17 mouse cellular contexts compared by ENCODE assay signal in genomic region chr7:35651583-35652270, GRCm38 (mm10). TPM values are rescaled to one million over a fixed set of nuclear protein-coding genes. Genes with fewer than 3 reads are reported as not detected.
DNase-seq lines count a peak whose midpoint lies in the region; ATAC-seq and TF ChIP-seq lines count a peak whose summit lies in the region.
"Had no signal": no experiment of that assay in that cellular context is flagged by ENCODE, and none has a peak within 500 bp of the region (broad histone marks: within the 10 kb centered on the region; RNA-seq: fewer than 3 reads in every experiment).

No protein-coding gene starts in this region.

- no peak for ATAC-seq in liver, postnatal 0 days
- no peak for ATAC-seq in forebrain, embryonic 15.5 days (replicated peaks)
- ATAC-seq: forebrain, embryonic 13.5 days; intestine, embryonic 16.5 days had no signal

- no peak overlapping the region for H3K9ac ChIP-seq in ES-Bruce4 (ENCODE audit: low read depth, poor library complexity, severe bottlenecking)
- no peak overlapping the region for H3K9ac ChIP-seq in liver, postnatal 0 days (replicated peaks)
- no peak overlapping the region for H3K9ac ChIP-seq in forebrain, embryonic 15.5 days (replicated peaks)
- H3K9ac ChIP-seq: forebrain, embryonic 13.5 days; heart, embryonic 12.5 days; liver, embryonic 13.5 days; neural tube, embryonic 15.5 days had no signal

- no peaks in the 10 kb centered on the region for H3K4me1 ChIP-seq in ES-Bruce4 (ENCODE audit: control insufficient read depth, insufficient read depth, low read length)
- H3K4me1 ChIP-seq in liver, postnatal 0 days (ENCODE audit: insufficient read depth) = 0 out of 2 replicates have a peak, but pooled peaks cover under 1% of the 10 kb centered on the region
- peaks cover 4% of the 10 kb centered on the region for H3K4me1 ChIP-seq in forebrain, embryonic 15.5 days

- no peak for TF ChIP-seq POLR2A in ES-Bruce4 (IDR thresholded peaks at IDR 0.05; ENCODE audit: insufficient read depth, low read length)

- no peak overlapping the region for H3K4me2 ChIP-seq in liver, postnatal 0 days (ENCODE audit: low read depth, low read length)
- H3K4me2 ChIP-seq in forebrain, embryonic 15.5 days (replicated peaks) = no peak overlapping the region
- H3K4me2 ChIP-seq: forebrain, embryonic 13.5 days; heart, embryonic 12.5 days; liver, embryonic 13.5 days; neural tube, embryonic 15.5 days had no signal

- no peaks in the 10 kb centered on the region for H3K36me3 ChIP-seq in ES-Bruce4 (ENCODE audit: control insufficient read depth, insufficient read depth, low read length, poor library complexity, severe bottlenecking)
- no peaks in the 10 kb centered on the region for H3K36me3 ChIP-seq in liver, postnatal 0 days (replicated peaks; ENCODE audit: insufficient read depth, low read length)
- H3K36me3 ChIP-seq in forebrain, embryonic 15.5 days = no peaks in the 10 kb centered on the region
- H3K36me3 ChIP-seq: heart, embryonic 12.5 days; liver, embryonic 13.5 days; neural tube, embryonic 15.5 days had no signal

- no peaks in the 10 kb centered on the region for H3K27me3 ChIP-seq in ES-Bruce4 (ENCODE audit: control insufficient read depth, insufficient read depth, low read length, poor library complexity, severe bottlenecking)
- no peaks in the 10 kb centered on the region for H3K27me3 ChIP-seq in liver, postnatal 0 days (ENCODE audit: insufficient read depth, low read length)
- no peaks in the 10 kb centered on the region for H3K27me3 ChIP-seq in forebrain, embryonic 15.5 days
- H3K27me3 ChIP-seq: forebrain, embryonic 13.5 days; heart, embryonic 12.5 days; liver, embryonic 13.5 days; neural tube, embryonic 15.5 days had no signal

- no peak overlapping the region for H3K27ac ChIP-seq in left cerebral cortex, adult 2 months
- no peak overlapping the region for H3K27ac ChIP-seq in ES-Bruce4 (ENCODE audit: insufficient read depth, low read length)
- H3K27ac ChIP-seq in liver, postnatal 0 days (ENCODE audit: low read depth) = no peak overlapping the region
- no peak overlapping the region for H3K27ac ChIP-seq in forebrain, embryonic 15.5 days (replicated peaks)
- H3K27ac ChIP-seq: forebrain, embryonic 13.5 days; liver, embryonic 13.5 days; macrophage; neural tube, embryonic 15.5 days had no signal

- no peak for TF ChIP-seq EP300 in ES-Bruce4 (IDR thresholded peaks at IDR 0.05; ENCODE audit: insufficient read depth, low read depth, low read length)
- no peak for TF ChIP-seq EP300 in liver, postnatal 0 days (IDR thresholded peaks at IDR 0.05; ENCODE audit: low read depth)

- intact Hi-C loops in left cerebral cortex, adult 2 months (cut with DNase I) = loop anchor here (2.0 to 5.0 kb wide), 3 partner anchors 101 to 1705 kb away; partner anchors contain the start of gene Dpy19l3
- intact Hi-C loops in left cerebral cortex, postnatal 10 days (cut with DNase I) = loop anchor here (5.0 kb wide), 1 partner anchor 1706 kb away; no protein-coding TSS in a partner anchor

- DNase-seq in left cerebral cortex, adult 2 months (ENCODE audit: extremely low spot score in 1 of 2, low spot score in 2 of 2) = no peak
- DNase-seq in left cerebral cortex, postnatal 10 days (ENCODE audit: extremely low spot score in 1 of 2, low spot score in 2 of 2) = no peak
- peak; percentile 22 for DNase-seq in A20 (ENCODE audit: low read depth, low spot score)
- no peak for DNase-seq in liver, postnatal 0 days
- DNase-seq in layer of hippocampus, adult 18-20 months (ENCODE audit: low spot score in 2 of 2) = no peak
- DNase-seq: cerebellum, adult 2 months; kidney, postnatal 25 days; liver, embryonic 13.5 days; retina, postnatal 1 day; spleen, adult 18-20 months had no signal

- 75% methylated on average over 10 of the region's 10 CpGs for WGBS in liver, postnatal 0 days (ENCODE audit: insufficient replicate concordance)
- WGBS in forebrain, embryonic 15.5 days = 83% methylated on average over 10 of the region's 10 CpGs

- H3K9me3 ChIP-seq in ES-Bruce4 (replicated peaks; ENCODE audit: control insufficient read depth, insufficient read depth, low read length, poor library complexity, severe bottlenecking) = no peaks in the 10 kb centered on the region
- no peaks in the 10 kb centered on the region for H3K9me3 ChIP-seq in liver, postnatal 0 days (ENCODE audit: low read length)
- H3K9me3 ChIP-seq in forebrain, embryonic 15.5 days = no peaks in the 10 kb centered on the region
- H3K9me3 ChIP-seq: forebrain, embryonic 13.5 days; heart, embryonic 12.5 days; liver, embryonic 13.5 days; neural tube, embryonic 15.5 days had no signal

- peak; percentile 51 for TF ChIP-seq CTCF in left cerebral cortex, adult 2 months (IDR thresholded peaks at IDR 0.05)
- TF ChIP-seq CTCF in ES-Bruce4 (IDR thresholded peaks at IDR 0.05; ENCODE audit: low read depth, low read length) = peak; percentile 38
- TF ChIP-seq CTCF in liver, postnatal 0 days (IDR thresholded peaks at IDR 0.05; ENCODE audit: low read depth) = peak; percentile 45

- no peak overlapping the region for H3K4me3 ChIP-seq in left cerebral cortex, adult 2 months
- H3K4me3 ChIP-seq in ES-Bruce4 (ENCODE audit: low read depth, low read length) = no peak overlapping the region
- no peak overlapping the region for H3K4me3 ChIP-seq in liver, postnatal 0 days (ENCODE audit: low read depth, low read length)
- no peak overlapping the region for H3K4me3 ChIP-seq in forebrain, embryonic 15.5 days
- H3K4me3 ChIP-seq: forebrain, embryonic 13.5 days; heart, embryonic 12.5 days; liver, embryonic 13.5 days; neural tube, embryonic 15.5 days had no signal

RNA-seq across cellular contexts. Expression of gene Pdcd5, which starts 4.4 kb away (rescaled TPM):
- total RNA-seq in left cerebral cortex, adult 2 months (2021) = 10 to 100 TPM; 68.1 to 69.2 TPM
- 10 to 100 TPM; 91.7 to 94.7 TPM for total RNA-seq in left cerebral cortex, postnatal 10 days (2021)
- 88.7 and 95.7 TPM in 2 replicates for polyA plus RNA-seq in ES-Bruce4 (2011; ENCODE audit: insufficient read depth, insufficient read length, low read depth, missing spikeins)
- polyA plus RNA-seq in liver, postnatal 0 days (2015; fragmentation: Nextera tagmentation; extraction: Ambion mirVana) = 162 and 163 TPM in 2 replicates
- 10 to 100 TPM; 77.9 to 80.8 TPM for total RNA-seq in layer of hippocampus, adult 18-20 months (2021)
- polyA plus RNA-seq in forebrain, embryonic 15.5 days (2015; fragmentation: Nextera tagmentation; extraction: Ambion mirVana) = 219 and 234 TPM in 2 replicates
